Mouse (Mus musculus) left cerebral cortex, adult 18-20 months (tissue): ENCODE results near the gene Gm5890. TPM values are rescaled to one million over a fixed set of nuclear protein-coding genes. Genes with fewer than 3 reads are reported as not detected.
"Not testable (repeated sequence)": the region's sequence is repeated elsewhere in the genome, so short reads cannot be mapped to it uniquely, and the experiment has no call there.

Source experiments
- DNase-seq, 2 experiments: peaks; one replicate each; pipeline ENCODE4 v3.0.0; 2021 to 2022; ENCODE audit warnings: low spot score in 2 of 2, mixed read lengths in 1 of 2
- long read RNA-seq, 2 experiments: library from polyadenylated mRNA; stranded (forward); transcript quantifications; one replicate each; pipeline ENCODE4 v2.0.0; 2021
- total RNA-seq, 2 experiments: library from RNA; stranded (reverse); gene quantifications; 2 replicates each; pipeline ENCODE4 v1.2.3; 2021

Gm5890 gene
- total RNA-seq = not detected
- long read RNA-seq, experiment 1 = 0 reads
- long read RNA-seq, experiment 2 = 0 reads

- not testable (repeated sequence) for DNase-seq
Measured at GRCm38 (mm10) chr7:20262734-20263133, at the start of gene Gm5890. Gene Gm5890 (minus strand): TSS chr7:20262834.

- DNase-seq = not testable (repeated sequence)
Measured at GRCm38 (mm10) chr7:20233728-20234127, 28.9 kb downstream of the Gm5890 start, which contains the start of gene Gm4498. Gene Gm4498 (minus strand): TSS chr7:20233828.

Other genes with a start within 250 kb of the Gm5890 start
- gene Vmn1r91, start 163.2 kb downstream of the Gm5890 start, total RNA-seq = not detected
- not detected for gene Gm16442, start 140.3 kb downstream of the Gm5890 start, total RNA-seq
- gene Vmn1r93, start 123.7 kb downstream of the Gm5890 start, total RNA-seq = not detected
- gene Vmn1r94, start 94.5 kb downstream of the Gm5890 start, total RNA-seq = not detected
- gene Vmn1r95, start 69.1 kb downstream of the Gm5890 start, total RNA-seq = not detected
- not detected for gene Gm6164, start 57.2 kb downstream of the Gm5890 start, total RNA-seq
- gene Gm4498, start 29.0 kb downstream of the Gm5890 start, total RNA-seq = not detected
- not detected for gene Gm4133, start 71.2 kb upstream of the Gm5890 start, total RNA-seq
- not detected for gene Gm5728, start 112.6 kb upstream of the Gm5890 start, total RNA-seq
- not detected for gene Vmn1r100, start 155.1 kb upstream of the Gm5890 start, total RNA-seq
- gene Vmn1r101, start 179.8 kb upstream of the Gm5890 start, total RNA-seq = not detected
- gene Gm10670, start 212.1 kb upstream of the Gm5890 start, total RNA-seq = not detected
- not detected for gene Vmn1r103, start 247.7 kb upstream of the Gm5890 start, total RNA-seq